Mouse (Mus musculus) megakaryocyte-erythroid progenitor cell, adult 5-6 weeks (primary cell): Measurements from ENCODE around the gene Usp16. TPM values are rescaled to one million over a fixed set of nuclear protein-coding genes. Genes with fewer than 3 reads are reported as not detected.
A peak's percentile ranks its signal among the peaks of the same experiment; 100 is the strongest.

Source experiments
- ATAC-seq: replicated peaks from 2 replicates; pipeline ENCODE4 v1.8.0; 2016; ENCODE audit warnings: mild to moderate bottlenecking, inconsistent platforms; ENCODE audit not compliant: severe bottlenecking, poor library complexity, low FRiP score, low TSS enrichment
- total RNA-seq, 2 experiments: library from RNA; stranded (forward) in 1 of 2; stranded (reverse) in 1 of 2; fragments of 200-1000, 215-1000 nt in 1 of 2; fragments of >200 nt in 1 of 2; fragmentation: Nextera tagmentation in 1 of 2; gene quantifications; 2 replicates each; pipeline ENCODE4 v1.2.3; 2014 to 2017

Usp16 gene
- total RNA-seq (2014; fragmentation: Nextera tagmentation): 69.4 and 88.5 TPM in 2 replicates
- total RNA-seq (2017): 125 and 179 TPM in 2 replicates

- ATAC-seq: peak; percentile 96
These were observed at the start of gene Usp16 for GRCm38 (mm10) chr16:87454419-87455179. Usp16 (plus strand) TSS chr16:87454703.

- peak; percentile 95 for ATAC-seq
These were observed 49.5 kb upstream of the Usp16 start for GRCm38 (mm10) chr16:87405001-87405400.

- no peak for ATAC-seq
These were observed 33.8 kb upstream of the Usp16 start for GRCm38 (mm10) chr16:87420662-87421061.

GRCm38 (mm10) chr16:87427516-87427915, 27.0 kb upstream of the Usp16 start:
- no peak for ATAC-seq

- ATAC-seq: peak; percentile 99
These were observed 22.3 kb upstream of the Usp16 start, which contains the start of gene Ltn1 for GRCm38 (mm10) chr16:87432033-87432814. Ltn1 (minus strand) TSS chr16:87432612.

GRCm38 (mm10) chr16:87434266-87434665, 20.2 kb upstream of the Usp16 start:
- ATAC-seq: no peak

GRCm38 (mm10) chr16:87434946-87435345, 19.6 kb upstream of the Usp16 start:
- ATAC-seq: no peak

GRCm38 (mm10) chr16:87435411-87436205, 18.9 kb upstream of the Usp16 start:
- ATAC-seq: no peak

GRCm38 (mm10) chr16:87437096-87437495, 17.4 kb upstream of the Usp16 start:
- ATAC-seq: no peak

- no peak for ATAC-seq
These were observed 15.8 kb upstream of the Usp16 start for GRCm38 (mm10) chr16:87438697-87439096.

GRCm38 (mm10) chr16:87440184-87440686, 14.3 kb upstream of the Usp16 start, which contains the start of gene Rwdd2b:
Rwdd2b (minus strand) TSS chr16:87440573.
- peak; percentile 96 for ATAC-seq

GRCm38 (mm10) chr16:87441089-87441488, 13.4 kb upstream of the Usp16 start:
- ATAC-seq: peak; percentile 77

- ATAC-seq: no peak
These were observed 12.2 kb upstream of the Usp16 start for GRCm38 (mm10) chr16:87442291-87442690.

- ATAC-seq: no peak
These were observed 11.3 kb upstream of the Usp16 start for GRCm38 (mm10) chr16:87443245-87443644.

- no peak for ATAC-seq
These were observed 10.4 kb upstream of the Usp16 start for GRCm38 (mm10) chr16:87444071-87444470.

GRCm38 (mm10) chr16:87445110-87445509, 9.4 kb upstream of the Usp16 start:
- no peak for ATAC-seq

- no peak for ATAC-seq
These were observed 9.0 kb upstream of the Usp16 start for GRCm38 (mm10) chr16:87445528-87445927.

GRCm38 (mm10) chr16:87453226-87453625, 1.3 kb upstream of the Usp16 start:
- no peak for ATAC-seq

GRCm38 (mm10) chr16:87455180-87455611, 693 bp downstream of the Usp16 start:
- ATAC-seq: peak; percentile 59
